Mouse (Mus musculus) lung, embryonic 14.5 days (tissue): ENCODE measurements around the gene Pold1. TPM values are rescaled to one million over a fixed set of nuclear protein-coding genes. Genes with fewer than 3 reads are reported as not detected.
A peak's percentile ranks its signal among the peaks of the same experiment; 100 is the strongest.

Experiments
- ATAC-seq: fragments of 200-750 bp; cut with Nextera tagmentation; 2 replicates; pipeline ENCODE4 v1.8.0; 2017; ENCODE audit warnings: mild to moderate bottlenecking, moderate TSS enrichment, moderate library complexity; ENCODE audit not compliant: insufficient read depth
- DNase-seq: peaks from one replicate; pipeline ENCODE4 v3.0.0-alpha.2; 2015
- H3K27ac ChIP-seq: fragments of 300-500 bp; sonication (generic); 2 replicates; pipeline ENCODE4 v1.5.1; 2014; ENCODE audit warnings: low read depth, mild to moderate bottlenecking, moderate library complexity
- H3K27me3 ChIP-seq: fragments of 300-500 bp; sonication (generic); 2 replicates; pipeline ENCODE4 v1.6.1; 2014; ENCODE audit warnings: low read length, control low read depth; ENCODE audit not compliant: insufficient read depth
- H3K36me3 ChIP-seq: fragments of 300-500 bp; sonication (generic); 2 replicates; pipeline ENCODE4 v1.6.1; 2014; ENCODE audit warnings: control low read depth; ENCODE audit not compliant: insufficient read depth
- H3K4me1 ChIP-seq: fragments of 300-500 bp; sonication (generic); 2 replicates; pipeline ENCODE4 v1.6.1; 2014; ENCODE audit warnings: antibody characterized with exemption, control low read depth; ENCODE audit not compliant: insufficient read depth
- H3K4me2 ChIP-seq: fragments of 300-500 bp; sonication (generic); 2 replicates; pipeline ENCODE4 v1.6.1; 2014; ENCODE audit warnings: mild to moderate bottlenecking
- H3K4me3 ChIP-seq: fragments of 300-500 bp; sonication (generic); 2 replicates; pipeline ENCODE4 v1.5.1; 2014; ENCODE audit warnings: low read depth, low read length
- H3K9ac ChIP-seq: fragments of 300-500 bp; sonication (generic); 2 replicates; pipeline ENCODE4 v1.6.1; 2014
- H3K9me3 ChIP-seq: fragments of 300-500 bp; sonication (generic); 2 replicates; pipeline ENCODE4 v1.6.1; 2016; ENCODE audit warnings: low read depth, low read length, control low read depth
- CTCF ChIP-seq: IDR thresholded peaks from 2 replicates; pipeline ENCODE4 v1.5.1; 2016; ENCODE audit warnings: antibody characterized with exemption, low read depth
- WGBS: fragments of 180-500 bp; shearing (Covaris S2); extraction: QIAGEN DNeasy Blood & Tissue Kit; methylation state at CpG from one replicate; pipeline ENCODE4 v1.1.7; 2014; 5-methylcytosine and 5-hydroxymethylcytosine counted together
- polyA plus RNA-seq: library from polyadenylated mRNA; unstranded; fragments of >200 nt; fragmentation: Nextera tagmentation; extraction: Ambion mirVana; gene quantifications from 2 replicates; pipeline ENCODE4 v1.2.1, GENCODE M21; 2014

Pold1 gene
- polyA plus RNA-seq, 1 experiment from 2014 or later = 105 TPM

DNA sequence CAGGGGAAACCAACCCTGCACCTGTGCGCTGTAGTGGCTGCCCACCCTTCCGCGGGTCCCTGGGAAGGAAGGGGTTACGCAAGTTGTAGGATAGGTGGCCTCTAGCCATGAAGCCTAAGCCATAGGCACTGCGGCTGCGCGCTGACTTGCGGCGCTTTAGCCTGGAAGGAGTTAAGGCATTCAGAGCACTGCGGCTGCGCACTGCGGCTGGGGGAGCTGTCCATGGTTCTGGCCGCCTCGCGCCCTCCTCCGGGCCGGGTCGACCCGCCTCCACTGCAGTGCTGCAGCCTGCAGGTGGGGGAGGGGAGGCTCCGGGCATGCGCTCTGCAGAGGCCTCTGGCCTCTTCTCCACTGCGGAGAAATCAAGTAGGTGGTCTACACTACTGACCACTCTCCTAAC, 45.1 kb upstream of the Pold1 start:
- TF ChIP-seq CTCF = peak; percentile 21; the same call in 1 of the 2 replicates
- H3K9me3 ChIP-seq = no peaks in the 10 kb centered on the region
- H3K4me1 ChIP-seq = no peaks in the 10 kb centered on the region
- H3K27me3 ChIP-seq = peaks cover 48% of the 10 kb centered on the region
- no peak overlapping the region for H3K4me3 ChIP-seq
- H3K27ac ChIP-seq = no peak overlapping the region
- peak; percentile 92 for DNase-seq
- H3K9ac ChIP-seq = no peak overlapping the region
- WGBS = 0% methylated on average over 22 of the region's 22 CpGs
- H3K36me3 ChIP-seq = no peaks in the 10 kb centered on the region
- H3K4me2 ChIP-seq = peak overlapping the region; percentile 25; the same call in 1 of the 2 replicates
- ATAC-seq = peak; percentile 35; the same call in 1 of the 2 replicates

DNA sequence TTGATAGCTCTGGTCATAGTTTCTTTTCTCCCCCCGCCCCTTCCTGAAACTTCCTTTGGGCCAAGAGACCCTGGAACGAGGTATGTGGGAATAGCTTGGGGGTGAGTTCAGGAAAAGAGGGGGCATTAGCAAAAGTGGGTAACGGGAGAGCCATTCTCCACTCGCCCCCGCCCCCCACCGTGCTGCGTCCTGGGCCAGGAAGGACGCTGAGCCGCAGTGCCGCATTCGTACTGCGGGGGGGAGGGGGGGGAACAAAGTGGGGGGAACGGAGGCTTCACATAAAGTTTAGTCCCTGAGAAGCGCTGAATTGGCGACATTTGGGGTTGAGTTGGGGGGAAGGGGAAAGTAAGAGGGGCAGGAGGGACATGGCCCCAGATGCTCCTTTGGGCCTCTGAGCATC, 44.4 kb upstream of the Pold1 start:
- Histone ChIP-seq H3K27ac (no peak overlapping the region), H3K27me3 (peaks cover 55% of the 10 kb centered on the region), H3K9me3 (no peaks in the 10 kb centered on the region), H3K4me3 (no peak overlapping the region), H3K4me1 (no peaks in the 10 kb centered on the region), H3K36me3 (no peaks in the 10 kb centered on the region), H3K9ac (no peak overlapping the region), H3K4me2 (peak overlapping the region; percentile 26; the same call in 1 of the 2 replicates)
- DNase-seq = no peak
- no peak for ATAC-seq
- TF ChIP-seq CTCF = no peak
- WGBS = under 1% methylated on average over 15 of the region's 15 CpGs

- no peaks in the 10 kb centered on the region for H3K4me1 ChIP-seq
- peak overlapping the region; percentile 29; the same call in 1 of the 2 replicates for H3K9ac ChIP-seq
- no peak overlapping the region for H3K27ac ChIP-seq
- H3K9me3 ChIP-seq = no peaks in the 10 kb centered on the region
- TF ChIP-seq CTCF = no peak
- peak overlapping the region; percentile 99 for H3K4me2 ChIP-seq
- H3K4me3 ChIP-seq = peak overlapping the region; percentile 50
- ATAC-seq (no peak), DNase-seq (no peak)
- no peaks in the 10 kb centered on the region for H3K36me3 ChIP-seq
- peaks cover 70% of the 10 kb centered on the region for H3K27me3 ChIP-seq
- WGBS = under 1% methylated on average over 60 of the region's 60 CpGs
These were observed 42.9 kb upstream of the Pold1 start for GRCm38 (mm10) chr7:44591348-44592116.

GRCm38 (mm10) chr7:44590402-44591347, 42.0 kb upstream of the Pold1 start, which contains the start of gene Kcnc3:
TSS of gene Kcnc3 (plus strand) at chr7:44590664.
- no peaks in the 10 kb centered on the region for H3K4me1 ChIP-seq
- H3K4me2 ChIP-seq = peak within 1 kb of the TSS; percentile 99
- H3K9ac ChIP-seq = peak within 1 kb of the TSS; percentile 29
- TF ChIP-seq CTCF = no peak
- no peaks in the 10 kb centered on the region for H3K9me3 ChIP-seq
- under 1% methylated on average over 69 of the region's 80 CpGs for WGBS
- DNase-seq = peak; percentile 93
- peak within 1 kb of the TSS; percentile 50 for H3K4me3 ChIP-seq
- H3K27ac ChIP-seq = no peak within 1 kb of the TSS
- peaks cover 79% of the 10 kb centered on the region for H3K27me3 ChIP-seq
- ATAC-seq = peak; percentile 91
- no peaks in the 10 kb centered on the region for H3K36me3 ChIP-seq

GRCm38 (mm10) chr7:44589946-44590345, 41.3 kb upstream of the Pold1 start:
- Histone ChIP-seq H3K4me2 (peak overlapping the region; percentile 99), H3K9me3 (no peaks in the 10 kb centered on the region), H3K9ac (no peak overlapping the region), H3K36me3 (no peaks in the 10 kb centered on the region), H3K4me3 (peak overlapping the region; percentile 50; the same call in 1 of the 2 replicates), H3K27me3 (peaks cover 82% of the 10 kb centered on the region), H3K27ac (no peak overlapping the region), H3K4me1 (no peaks in the 10 kb centered on the region)
- 3% methylated on average over 13 of the region's 13 CpGs for WGBS
- no peak for TF ChIP-seq CTCF
- DNase-seq (no peak), ATAC-seq (0 out of 2 replicates have a peak, but pooled peaks have one; percentile 2)

- no peaks in the 10 kb centered on the region for H3K4me1 ChIP-seq
- H3K27me3 ChIP-seq = peaks cover 82% of the 10 kb centered on the region
- DNase-seq (peak; percentile 87), ATAC-seq (peak; percentile 33)
- H3K4me3 ChIP-seq = peak overlapping the region; percentile 33
- no peak overlapping the region; the same call in 1 of the 2 replicates for H3K9ac ChIP-seq
- no peaks in the 10 kb centered on the region for H3K36me3 ChIP-seq
- no peak overlapping the region for H3K27ac ChIP-seq
- no peaks in the 10 kb centered on the region for H3K9me3 ChIP-seq
- 0 out of 2 replicates have a peak, but pooled peaks have one; percentile 9 for TF ChIP-seq CTCF
- WGBS = 1% methylated on average over 32 of the region's 33 CpGs
- H3K4me2 ChIP-seq = peak overlapping the region; percentile 99
These were observed 40.5 kb upstream of the Pold1 start for GRCm38 (mm10) chr7:44589149-44589548.
